Mouse (Mus musculus): ENCODE measurements at regions not wholly inside any gene's neighbourhood (a gene's known extent, or its start where the extent isn't known, plus 50 kb on each side); places are given as distances from the start of the nearest gene placed in this dataset.

GRCm38 (mm10) chr15:93775199-93775745, 179.6 kb upstream of the Prickle1 start:
- H3K4me2 ChIP-seq: no peak overlapping the region
- no peak overlapping the region for H3K4me3 ChIP-seq
- H3K9me3 ChIP-seq (replicated peaks): no peaks in the 10 kb centered on the region
- ATAC-seq (replicated peaks; ENCODE audit: insufficient number of reproducible peaks, insufficient read depth, low FRiP score, low read depth): no peak
- H3K9ac ChIP-seq: no peak overlapping the region
- H3K27ac ChIP-seq: no peak overlapping the region
- H3K27me3 ChIP-seq: no peaks in the 10 kb centered on the region
- WGBS: 75% methylated on average over 12 of the region's 12 CpGs
- no peaks in the 10 kb centered on the region for H3K36me3 ChIP-seq
- H3K4me1 ChIP-seq (replicated peaks): no peaks in the 10 kb centered on the region

GRCm38 (mm10) chr15:93774340-93774739, 178.6 kb upstream of the Prickle1 start:
- WGBS: 64% methylated on average over 4 of the region's 4 CpGs
- Histone ChIP-seq H3K4me2 (no peak overlapping the region), H3K9ac (no peak overlapping the region), H3K9me3 (replicated peaks) (no peaks in the 10 kb centered on the region), H3K4me3 (no peak overlapping the region), H3K36me3 (no peaks in the 10 kb centered on the region), H3K4me1 (replicated peaks) (no peaks in the 10 kb centered on the region), H3K27me3 (no peaks in the 10 kb centered on the region), H3K27ac (no peak overlapping the region)
- ATAC-seq (replicated peaks; ENCODE audit: insufficient number of reproducible peaks, insufficient read depth, low FRiP score, low read depth): no peak

DNA sequence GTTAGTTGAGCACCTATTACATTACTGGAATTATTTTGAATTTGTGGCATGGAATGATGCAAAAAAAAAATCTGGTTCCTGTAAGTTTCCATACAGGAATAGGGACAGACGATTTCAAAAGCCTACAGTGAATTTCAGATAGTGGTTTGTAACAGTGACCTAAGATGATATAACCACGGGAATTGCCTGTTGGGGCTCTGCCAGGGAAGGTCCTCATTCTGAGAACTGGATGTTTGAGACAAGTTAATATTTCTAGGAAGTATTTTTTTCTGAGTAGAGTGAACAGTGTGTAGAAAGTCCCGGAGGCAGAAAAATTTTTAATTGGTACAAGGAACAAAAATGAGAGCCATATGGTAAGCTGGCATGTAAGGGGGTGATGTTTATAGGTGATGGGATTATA, 171.3 kb upstream of the Prickle1 start:
- ATAC-seq (replicated peaks; ENCODE audit: insufficient number of reproducible peaks, insufficient read depth, low FRiP score, low read depth): no peak
- 61% methylated on average over 3 of the region's 3 CpGs for WGBS

DNA sequence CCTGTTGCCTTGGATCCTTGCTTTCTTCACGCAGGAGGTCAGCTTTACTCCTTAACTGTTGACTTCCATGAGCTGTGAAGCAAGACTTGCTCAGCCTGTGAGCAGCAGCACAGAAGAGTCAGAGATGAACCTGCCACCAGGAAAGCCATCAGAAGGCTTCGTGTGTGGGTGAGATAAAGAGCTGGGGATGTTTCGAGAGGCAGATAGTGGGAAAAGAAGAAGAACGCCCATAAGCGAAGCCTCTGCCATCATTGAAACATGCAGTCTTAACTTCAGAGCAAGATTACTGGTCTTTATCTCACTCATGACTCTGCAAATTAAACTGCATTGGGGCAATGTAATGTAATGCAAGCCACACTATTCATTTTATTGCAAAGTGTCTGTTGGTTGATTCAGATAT, 167.4 kb upstream of the Prickle1 start:
- H3K9me3 ChIP-seq (replicated peaks): no peaks in the 10 kb centered on the region
- H3K4me3 ChIP-seq: no peak overlapping the region
- 74% methylated on average over 5 of the region's 5 CpGs for WGBS
- no peak for ATAC-seq (replicated peaks; ENCODE audit: insufficient number of reproducible peaks, insufficient read depth, low FRiP score, low read depth)
- H3K36me3 ChIP-seq: no peaks in the 10 kb centered on the region
- peaks cover 1% of the 10 kb centered on the region; the same call in 1 of the 2 replicates for H3K4me1 ChIP-seq (replicated peaks)
- H3K4me2 ChIP-seq: no peak overlapping the region
- H3K27ac ChIP-seq: no peak overlapping the region
- H3K27me3 ChIP-seq: no peaks in the 10 kb centered on the region
- no peak overlapping the region for H3K9ac ChIP-seq

More for the DNA sequence above, 171.3 kb upstream of the Prickle1 start:
- peaks cover 5% of the 10 kb centered on the region; the same call in 1 of the 2 replicates for H3K4me1 ChIP-seq (replicated peaks)
- H3K27ac ChIP-seq: no peak overlapping the region
- H3K4me2 ChIP-seq: no peak overlapping the region
- H3K27me3 ChIP-seq: no peaks in the 10 kb centered on the region
- H3K36me3 ChIP-seq: no peaks in the 10 kb centered on the region
- no peak overlapping the region for H3K4me3 ChIP-seq
- no peak overlapping the region for H3K9ac ChIP-seq
- no peaks in the 10 kb centered on the region for H3K9me3 ChIP-seq (replicated peaks)

GRCm38 (mm10) chr15:93758204-93758836, 162.6 kb upstream of the Prickle1 start:
- no peaks in the 10 kb centered on the region for H3K9me3 ChIP-seq (replicated peaks)
- H3K36me3 ChIP-seq: no peaks in the 10 kb centered on the region
- H3K4me3 ChIP-seq: no peak overlapping the region
- peak; percentile 55; the same call in 1 of the 2 replicates for ATAC-seq (replicated peaks; ENCODE audit: insufficient number of reproducible peaks, insufficient read depth, low FRiP score, low read depth)
- WGBS: 49% methylated on average over 8 of the region's 8 CpGs
- no peaks in the 10 kb centered on the region for H3K4me1 ChIP-seq (replicated peaks)
- H3K9ac ChIP-seq: no peak overlapping the region
- no peak overlapping the region for H3K4me2 ChIP-seq
- H3K27ac ChIP-seq: peak overlapping the region; percentile 41; the same call in 1 of the 2 replicates
- no peaks in the 10 kb centered on the region for H3K27me3 ChIP-seq

- Histone ChIP-seq H3K27me3 (no peaks in the 10 kb centered on the region), H3K4me1 (replicated peaks) (peaks cover 3% of the 10 kb centered on the region), H3K27ac (peak overlapping the region; percentile 7; the same call in 1 of the 2 replicates), H3K4me3 (no peak overlapping the region), H3K9me3 (replicated peaks) (no peaks in the 10 kb centered on the region), H3K9ac (no peak overlapping the region), H3K4me2 (no peak overlapping the region), H3K36me3 (no peaks in the 10 kb centered on the region)
- WGBS: 77% methylated on average over 5 of the region's 5 CpGs
- ATAC-seq (replicated peaks; ENCODE audit: insufficient number of reproducible peaks, insufficient read depth, low FRiP score, low read depth): no peak
Measured at GRCm38 (mm10) chr15:93755989-93756388, 160.3 kb upstream of the Prickle1 start.

- no peak overlapping the region for H3K27ac ChIP-seq
Measured at GRCm38 (mm10) chr15:93751817-93752216, 156.1 kb upstream of the Prickle1 start.

DNA sequence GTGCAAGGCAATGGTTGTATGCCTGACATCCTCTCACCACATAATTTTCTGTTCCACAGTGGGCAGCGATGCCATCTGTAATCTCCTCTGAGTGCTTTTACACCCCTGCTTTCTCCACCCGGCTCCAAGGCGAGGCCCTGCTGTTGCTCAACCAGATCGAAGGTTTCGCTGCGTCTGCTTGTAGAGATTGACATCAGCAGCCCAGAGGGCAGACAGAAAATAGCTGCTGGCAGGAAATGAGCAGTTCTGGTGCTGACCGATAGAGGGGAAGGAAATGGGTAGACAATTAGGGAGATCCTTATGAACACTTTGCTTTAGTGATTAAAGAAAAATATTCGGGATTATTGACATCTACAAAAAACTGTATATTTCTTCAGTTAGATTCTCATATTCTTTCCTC, 155.3 kb upstream of the Prickle1 start:
- H3K27ac ChIP-seq: peak overlapping the region; percentile 53; the same call in 1 of the 2 replicates

More at GRCm38 (mm10) chr15:93751817-93752216, 156.1 kb upstream of the Prickle1 start:
- WGBS: 54% methylated on average over 14 of the region's 14 CpGs
- no peak overlapping the region for H3K4me3 ChIP-seq
- H3K4me2 ChIP-seq: peak overlapping the region; percentile 40
- no peaks in the 10 kb centered on the region for H3K27me3 ChIP-seq
- no peaks in the 10 kb centered on the region for H3K36me3 ChIP-seq
- no peaks in the 10 kb centered on the region for H3K9me3 ChIP-seq (replicated peaks)
- ATAC-seq (replicated peaks; ENCODE audit: insufficient number of reproducible peaks, insufficient read depth, low FRiP score, low read depth): 0 out of 2 replicates have a peak, but pooled peaks have one; percentile 14
- peaks cover 6% of the 10 kb centered on the region for H3K4me1 ChIP-seq (replicated peaks)
- no peak overlapping the region for H3K9ac ChIP-seq

GRCm38 (mm10) chr15:93744191-93744945, 148.7 kb upstream of the Prickle1 start:
- Histone ChIP-seq H3K27me3 (no peaks in the 10 kb centered on the region), H3K9ac (no peak overlapping the region), H3K4me1 (replicated peaks) (peaks cover 13% of the 10 kb centered on the region), H3K27ac (no peak overlapping the region), H3K36me3 (no peaks in the 10 kb centered on the region), H3K4me2 (no peak overlapping the region), H3K9me3 (replicated peaks) (no peaks in the 10 kb centered on the region), H3K4me3 (no peak overlapping the region)
- ATAC-seq (replicated peaks; ENCODE audit: insufficient number of reproducible peaks, insufficient read depth, low FRiP score, low read depth): peak; percentile 80
- 20% methylated on average over 12 of the region's 12 CpGs for WGBS

More for the DNA sequence above, 155.3 kb upstream of the Prickle1 start:
- Histone ChIP-seq H3K9ac (peak overlapping the region; percentile 33; the same call in 1 of the 2 replicates), H3K9me3 (replicated peaks) (no peaks in the 10 kb centered on the region), H3K4me3 (no peak overlapping the region), H3K36me3 (no peaks in the 10 kb centered on the region), H3K4me2 (peak overlapping the region; percentile 47), H3K27me3 (no peaks in the 10 kb centered on the region), H3K4me1 (replicated peaks) (peaks cover 6% of the 10 kb centered on the region)
- no peak for ATAC-seq (replicated peaks; ENCODE audit: insufficient number of reproducible peaks, insufficient read depth, low FRiP score, low read depth)
- 17% methylated on average over 8 of the region's 8 CpGs for WGBS

DNA sequence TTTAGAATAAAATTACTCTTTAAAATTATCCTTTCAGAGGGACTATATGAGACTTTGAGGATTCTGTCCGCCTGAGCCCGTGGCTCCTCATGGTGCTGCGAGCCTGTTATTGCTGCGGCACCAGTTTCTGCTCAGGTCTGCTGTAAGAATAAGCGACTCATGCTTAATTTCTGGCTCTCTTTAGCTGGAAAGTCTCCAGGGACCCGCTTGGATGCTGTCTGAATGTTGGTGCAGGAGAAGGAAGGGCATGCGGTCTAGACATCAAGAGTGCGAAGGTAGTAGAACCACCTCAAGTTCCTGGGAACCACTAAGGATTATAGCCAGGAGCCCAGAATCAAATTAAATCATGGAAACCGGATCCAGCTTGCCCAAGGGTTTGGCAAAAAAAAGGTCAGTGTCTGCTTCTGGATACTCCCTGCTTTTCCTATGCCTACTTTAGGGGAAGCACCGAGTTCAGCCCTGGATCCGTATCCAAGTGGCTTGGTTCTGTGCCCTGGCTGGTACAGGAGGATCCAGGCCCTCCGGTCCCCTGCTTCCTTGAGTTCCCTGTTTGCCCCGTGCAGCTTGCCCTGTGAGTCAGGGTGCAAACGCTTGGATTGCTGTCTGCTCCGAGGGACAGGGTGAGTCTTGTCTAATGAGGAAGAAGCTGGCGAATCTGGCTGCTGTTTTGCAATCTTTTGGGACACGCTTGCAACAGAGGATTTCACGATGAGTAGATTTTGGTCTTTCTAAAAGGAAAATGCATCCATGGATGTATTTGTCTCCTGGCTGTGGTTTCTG, 138.2 kb upstream of the Prickle1 start:
- Histone ChIP-seq H3K27ac (no peak overlapping the region), H3K36me3 (no peaks in the 10 kb centered on the region), H3K4me3 (no peak overlapping the region), H3K9ac (no peak overlapping the region), H3K4me2 (no peak overlapping the region), H3K27me3 (no peaks in the 10 kb centered on the region), H3K4me1 (replicated peaks) (no peaks in the 10 kb centered on the region; the same call in 1 of the 2 replicates), H3K9me3 (replicated peaks) (no peaks in the 10 kb centered on the region)
- WGBS: 80% methylated on average over 18 of the region's 18 CpGs
- no peak for ATAC-seq (replicated peaks; ENCODE audit: insufficient number of reproducible peaks, insufficient read depth, low FRiP score, low read depth)

DNA sequence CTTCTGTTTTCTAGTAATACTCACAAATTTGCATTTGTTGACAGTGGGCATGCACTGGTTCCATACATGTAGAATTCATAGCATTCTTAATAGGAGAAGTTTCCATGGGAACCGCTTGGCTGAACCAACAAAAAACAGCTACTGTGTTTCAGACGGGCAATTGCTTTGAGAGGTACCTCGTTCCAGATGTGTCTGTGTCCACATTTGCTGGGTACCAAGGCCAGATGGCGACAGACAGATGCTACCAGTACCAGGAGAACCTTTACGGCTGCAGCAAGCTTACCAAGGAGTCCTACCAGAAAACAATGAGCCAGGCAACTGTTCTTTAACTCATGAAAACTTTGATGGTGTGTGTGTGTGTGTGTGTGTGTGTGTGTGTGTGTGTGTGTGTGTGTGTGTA, 137.1 kb upstream of the Prickle1 start:
- no peaks in the 10 kb centered on the region for H3K9me3 ChIP-seq (replicated peaks)
- no peaks in the 10 kb centered on the region for H3K36me3 ChIP-seq
- no peak overlapping the region for H3K9ac ChIP-seq
- no peaks in the 10 kb centered on the region for H3K27me3 ChIP-seq
- H3K27ac ChIP-seq: no peak overlapping the region
- no peak overlapping the region for H3K4me2 ChIP-seq
- 77% methylated on average over 5 of the region's 5 CpGs for WGBS
- no peaks in the 10 kb centered on the region; the same call in 1 of the 2 replicates for H3K4me1 ChIP-seq (replicated peaks)
- no peak for ATAC-seq (replicated peaks; ENCODE audit: insufficient number of reproducible peaks, insufficient read depth, low FRiP score, low read depth)
- no peak overlapping the region for H3K4me3 ChIP-seq

All from heart, embryonic 15.5 days (tissue).